Mouse (Mus musculus) liver, adult 2 months (tissue): ENCODE measurements at regions not wholly inside any gene's neighbourhood (a gene's known extent, or its start where the extent isn't known, plus 50 kb on each side); places are given as distances from the start of the nearest gene placed in this dataset.

Experiments
- CTCF ChIP-seq: fragments of 200-500 bp; IDR thresholded peaks from 2 replicates; pipeline ENCODE4 v1.5.1; 2011; ENCODE audit warnings: low read depth, low read length, control low read depth
- POLR2A ChIP-seq: fragments of 200-500 bp; IDR thresholded peaks from 2 replicates; pipeline ENCODE4 v1.6.1; 2011; ENCODE audit warnings: low read length, control low read depth; ENCODE audit not compliant: insufficient read depth; ENCODE audit errors: extremely low read depth

DNA sequence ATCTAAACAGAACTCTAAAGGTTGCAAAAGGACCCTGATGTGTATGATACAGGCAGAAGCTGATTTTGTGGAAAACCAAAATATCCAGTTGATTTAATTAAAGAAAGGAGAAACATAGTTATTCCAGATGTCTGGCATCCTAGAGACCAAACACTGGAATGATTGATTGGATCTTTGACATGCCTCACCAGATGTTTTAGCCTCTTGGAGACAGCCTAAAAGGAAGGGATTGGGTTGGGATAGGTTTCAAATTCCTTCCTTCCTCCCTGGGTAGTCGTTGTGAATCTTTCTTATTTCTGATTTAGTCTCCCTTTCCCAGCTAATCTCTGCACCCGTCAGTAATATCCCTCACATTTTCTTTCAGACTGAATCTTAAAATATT is 190.9 kb upstream of the Gm9747 start:
- no peak for TF ChIP-seq CTCF
- no peak for TF ChIP-seq POLR2A
